Mouse (Mus musculus) T-helper 1 cell (primary cell): ENCODE measurements around the gene Sec22c.

Source experiments
- in situ Hi-C: fragments of 300-600 bp; cut with MboI, MseI; formaldehyde crosslinking; loops from one replicate; pipeline ENCODE4 v1.15.1; 2025; ENCODE audit warnings: high pct_unique_total_duplicates

The Sec22c gene

GRCm38 (mm10) chr9:121647026-121647425 lies 58.3 kb downstream of the Sec22c start:
- in situ Hi-C loops, result no loop called here

- in situ Hi-C loops, result no loop called here
Observed at GRCm38 (mm10) chr9:121644855-121645254, 60.4 kb downstream of the Sec22c start.

DNA sequence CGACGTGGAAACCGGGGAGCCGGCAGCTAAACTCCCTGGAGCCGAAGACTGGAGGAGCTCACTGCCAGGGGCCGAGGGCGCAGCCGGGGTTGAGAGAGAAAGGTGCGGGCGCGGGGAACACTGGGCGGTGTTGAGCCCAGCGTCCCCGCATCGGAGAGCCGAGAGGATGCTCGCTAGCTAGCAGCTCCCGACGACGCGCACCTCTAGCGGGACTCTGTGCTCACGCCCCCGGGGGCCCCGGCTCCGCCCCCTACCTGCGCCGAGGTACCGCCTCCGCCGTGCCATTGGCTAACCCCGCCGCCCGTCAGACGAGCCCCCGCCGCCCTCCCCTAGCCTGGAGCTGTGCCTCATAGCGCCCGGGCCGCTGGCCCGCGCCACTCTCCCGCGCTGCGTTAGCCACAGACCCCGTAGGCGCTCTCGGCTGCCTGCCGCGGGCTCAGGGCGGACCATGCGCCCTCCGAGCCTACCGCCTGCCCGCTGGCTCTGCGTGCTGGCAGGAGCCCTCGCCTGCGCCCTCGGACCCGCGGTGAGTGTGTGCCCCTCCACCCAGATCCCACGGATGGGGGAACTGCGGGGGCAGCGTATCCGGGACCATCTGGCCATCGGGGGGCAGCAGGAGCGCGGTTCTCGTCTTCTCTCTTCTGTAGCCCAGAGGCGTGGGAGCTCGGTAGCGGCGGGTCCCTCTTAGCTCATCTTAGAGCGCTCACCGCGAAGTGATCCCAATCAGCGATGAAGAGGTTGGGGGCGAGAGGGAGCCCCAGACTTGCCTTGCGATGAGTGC lies 62.7 kb downstream of the Sec22c start, which contains the start of gene Vipr1:
Gene Vipr1, plus strand, starts transcription at position 316 of the 781 bp plus-strand sequence.
- in situ Hi-C loops, result no loop called here

DNA sequence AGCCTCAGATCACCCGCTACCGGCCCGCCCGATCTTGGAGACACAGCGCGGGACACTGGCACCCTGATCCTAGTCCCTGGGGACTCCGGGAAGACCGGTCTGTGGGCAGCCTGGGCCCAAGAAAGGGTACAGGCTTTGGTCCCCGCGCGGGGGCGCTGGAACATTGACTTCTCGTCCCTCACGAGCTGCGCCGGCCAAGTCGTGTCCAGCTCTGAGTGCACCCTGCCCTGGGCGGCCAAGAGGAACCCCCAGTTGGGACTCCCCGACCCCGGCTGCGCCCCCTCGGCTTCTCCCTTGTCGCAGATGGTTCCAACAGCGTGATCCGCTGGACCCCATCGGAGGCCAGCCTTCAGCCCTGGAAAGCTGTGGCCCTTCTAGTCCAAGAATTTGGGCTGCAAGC lies 63.3 kb downstream of the Sec22c start, which contains the start of gene Lyzl4:
Gene Lyzl4, minus strand, starts transcription at position 96 of the 400 bp plus-strand sequence.
- in situ Hi-C loops, result no loop called here

DNA sequence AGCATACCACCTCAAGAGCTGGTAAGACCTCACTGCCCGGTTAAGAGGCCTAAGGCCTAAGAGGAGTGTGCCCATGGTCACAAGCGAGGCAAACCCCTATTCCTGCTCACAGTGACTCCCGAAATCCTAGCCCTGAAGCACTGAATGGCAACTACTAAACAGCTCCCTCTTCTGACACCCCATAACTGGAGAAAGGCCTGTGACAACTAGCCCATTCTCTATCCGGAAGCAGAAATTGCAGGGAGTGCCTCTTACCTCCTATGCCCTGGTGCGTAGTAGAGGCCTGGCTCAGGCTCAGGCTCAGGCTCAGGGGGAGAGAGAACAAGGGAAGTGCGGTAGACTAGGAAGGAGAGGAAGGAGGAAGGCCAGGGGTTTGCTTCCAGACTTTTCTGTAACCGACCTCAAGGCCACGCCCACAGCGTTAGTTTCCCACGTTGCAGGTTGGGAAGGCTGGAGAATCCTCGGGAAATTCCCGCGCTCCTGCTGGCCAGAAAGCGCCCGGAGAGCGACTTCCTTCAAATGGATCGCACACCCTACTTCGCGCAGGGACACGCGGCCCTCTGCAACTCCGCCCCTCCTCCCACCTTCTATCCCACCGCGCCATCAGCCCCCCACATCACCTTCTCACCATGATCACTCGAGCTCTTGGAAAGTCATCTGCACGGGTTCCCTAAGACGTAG lies 63.9 kb downstream of the Sec22c start:
- in situ Hi-C loops, result no loop called here

DNA sequence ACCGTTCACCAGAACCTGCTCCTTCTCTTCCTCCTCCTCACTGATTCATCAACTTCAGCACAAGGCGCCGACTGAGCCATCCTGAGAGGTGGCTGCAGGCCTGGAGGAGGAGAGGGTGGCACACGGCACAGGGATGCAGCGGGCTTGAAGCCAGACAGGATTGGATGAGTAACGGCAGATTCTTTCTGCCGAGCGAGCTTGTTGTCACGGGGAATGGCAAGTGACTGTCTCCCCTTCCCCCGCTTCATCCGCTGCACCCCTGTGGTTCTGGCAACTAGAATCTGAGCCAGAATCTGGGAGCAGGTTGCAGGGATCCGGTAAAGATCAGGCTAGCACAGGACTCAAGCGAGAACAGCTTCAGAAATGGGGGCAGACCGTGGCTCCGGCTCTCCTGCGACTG lies 65.5 kb downstream of the Sec22c start:
- in situ Hi-C loops, result no loop called here

DNA sequence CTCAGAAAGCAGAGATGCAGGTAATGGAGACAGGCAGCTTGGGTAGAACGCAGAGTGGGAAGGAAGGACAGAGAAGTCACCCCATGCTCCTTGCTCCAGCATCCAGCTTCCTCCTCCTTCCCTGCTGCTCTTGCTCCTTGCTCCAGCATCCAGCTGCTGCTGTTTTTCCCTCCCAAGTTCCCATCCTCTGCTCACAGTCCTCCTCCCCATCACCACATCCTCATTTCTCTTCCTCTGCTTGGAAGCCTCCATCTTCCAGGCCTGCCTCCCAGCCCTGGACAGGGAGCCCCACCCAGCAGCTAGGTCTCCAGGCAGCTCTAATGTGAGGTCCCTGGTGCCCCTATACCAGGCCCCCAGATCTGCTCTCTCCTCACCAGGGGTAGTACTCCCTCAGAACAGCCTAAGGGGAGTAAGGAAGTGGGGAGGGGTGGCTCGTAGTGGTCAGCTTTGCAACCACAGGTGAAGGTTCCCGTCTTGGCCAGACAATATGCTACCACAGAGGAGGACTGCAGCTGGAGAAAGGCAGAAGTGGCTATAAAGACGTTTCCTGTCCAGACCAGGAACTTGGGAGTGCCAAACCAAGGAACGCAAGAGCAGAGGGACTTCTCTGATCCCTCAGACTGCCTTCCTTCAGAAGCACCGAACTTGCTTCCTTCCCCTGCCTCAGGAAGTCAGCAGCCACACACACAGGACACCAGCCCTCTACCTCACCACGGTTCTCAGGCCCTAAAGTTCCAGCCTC lies 69.3 kb downstream of the Sec22c start:
- in situ Hi-C loops, result no loop called here

DNA sequence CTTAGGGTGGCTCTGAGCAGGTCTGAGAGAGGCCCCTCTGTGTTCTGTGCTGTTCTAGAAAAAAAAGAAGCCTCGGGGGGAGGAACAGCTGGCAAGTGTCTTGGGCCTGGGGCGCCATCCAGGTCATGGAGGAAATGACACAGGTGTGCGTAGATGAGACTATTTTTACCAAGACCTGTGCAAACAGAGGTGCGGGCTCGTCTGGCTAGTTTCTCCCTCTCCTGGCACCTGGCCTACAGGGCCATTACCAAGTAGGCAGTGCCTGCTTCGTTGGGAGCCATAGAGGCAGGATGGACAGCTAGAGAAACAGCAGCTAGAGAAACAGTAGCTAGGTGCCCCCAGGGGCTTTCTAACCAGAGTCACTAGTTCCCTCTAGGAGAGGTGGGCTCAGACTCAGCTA lies 72.0 kb downstream of the Sec22c start:
- in situ Hi-C loops, result no loop called here

DNA sequence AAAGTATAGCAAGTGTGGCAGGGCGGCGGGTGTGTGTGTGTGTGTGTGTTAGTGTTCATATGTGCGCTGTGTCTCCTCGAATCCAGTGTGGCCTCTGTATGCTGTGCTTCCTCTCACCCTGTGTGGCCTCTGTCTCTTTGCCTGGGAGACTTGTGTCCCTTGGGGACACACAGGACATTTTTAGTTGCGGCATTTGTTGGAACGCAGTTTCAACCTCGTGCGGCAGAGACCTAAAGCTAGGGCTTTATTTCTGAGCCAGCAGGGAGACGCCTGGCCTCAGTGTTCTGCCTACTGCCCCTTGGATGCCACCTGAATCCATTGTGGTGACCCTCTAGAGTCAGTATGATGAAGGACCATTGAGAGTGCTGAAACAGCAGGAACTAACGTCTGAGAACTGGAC lies 72.4 kb downstream of the Sec22c start:
- in situ Hi-C loops, result no loop called here

GRCm38 (mm10) chr9:121631946-121632345 lies 73.3 kb downstream of the Sec22c start:
- in situ Hi-C loops, result no loop called here

GRCm38 (mm10) chr9:121630627-121631026 lies 74.7 kb downstream of the Sec22c start:
- in situ Hi-C loops, result no loop called here
